Mouse (Mus musculus) midbrain, embryonic 10.5 days (tissue): ENCODE measurements around the gene Psg20. TPM values are rescaled to one million over a fixed set of nuclear protein-coding genes. Genes with fewer than 3 reads are reported as not detected.

Experiments
- polyA plus RNA-seq: library from polyadenylated mRNA; unstranded; fragments of >200 nt; fragmentation: Nextera tagmentation; extraction: Ambion mirVana; gene quantifications from 2 replicates; pipeline ENCODE4 v1.2.1, GENCODE M21; 2016

Gene Psg20
- polyA plus RNA-seq, 1 experiment from 2014 or later, result not detected

Other genes starting within 250 kb of the Psg20 start
- gene Psg26, start 202.0 kb downstream of the Psg20 start, polyA plus RNA-seq, result not detected in 2 replicates
- gene Psg25, start 153.9 kb downstream of the Psg20 start, polyA plus RNA-seq, result not detected in 2 replicates
- gene Psg27, start 118.9 kb downstream of the Psg20 start, polyA plus RNA-seq, result not detected in 2 replicates
- gene Psg23, start 69.7 kb downstream of the Psg20 start, polyA plus RNA-seq, result not detected in 2 replicates
- not detected in 2 replicates for gene Psg21, start 29.5 kb downstream of the Psg20 start, polyA plus RNA-seq
- not detected in 2 replicates for gene Psg22, start 31.9 kb upstream of the Psg20 start, polyA plus RNA-seq
- gene Psg19, start 112.3 kb upstream of the Psg20 start, polyA plus RNA-seq, result not detected in 2 replicates
- not detected in 2 replicates for gene Psg17, start 135.4 kb upstream of the Psg20 start, polyA plus RNA-seq
- 0.14 and 0.30 TPM in 2 replicates for gene Mill2, start 153.8 kb upstream of the Psg20 start, polyA plus RNA-seq
- gene Pglyrp1, start 185.1 kb upstream of the Psg20 start, polyA plus RNA-seq, result 1.6 and 1.7 TPM in 2 replicates
- gene Ccdc61, start 224.2 kb upstream of the Psg20 start, polyA plus RNA-seq, result 38.5 and 38.7 TPM in 2 replicates
- 3.9 and 6.2 TPM in 2 replicates for gene Nova2, start 239.7 kb upstream of the Psg20 start, polyA plus RNA-seq